Mouse (Mus musculus) CH12.LX (cell line): ENCODE data around the gene Lix1l. TPM values are rescaled to one million over a fixed set of nuclear protein-coding genes. Genes with fewer than 3 reads are reported as not detected.

Source experiments
- DNase-seq: peaks from one replicate; pipeline ENCODE4 v3.0.0-alpha.2; 2013; ENCODE audit errors: extremely low read depth
- H3K27ac ChIP-seq: 2 replicates; pipeline ENCODE4 v1.5.1; 2012; ENCODE audit warnings: low read depth, mild to moderate bottlenecking, control low read depth, moderate library complexity; ENCODE audit not compliant: insufficient read depth
- H3K27me3 ChIP-seq: replicated peaks from 2 replicates; pipeline ENCODE3; 2012; ENCODE audit warnings: inconsistent platforms
- H3K36me3 ChIP-seq, 2 experiments: replicated peaks in 1 of 2; 2 replicates each; pipeline versions ENCODE3 to v1.6.1; 2012; ENCODE audit warnings: inconsistent platforms in 1 of 2, low read length in 1 of 2, mild to moderate bottlenecking in 1 of 2, mixed read lengths in 1 of 2, moderate library complexity in 1 of 2; ENCODE audit not compliant: control insufficient read depth in 1 of 2, insufficient read depth in 1 of 2
- H3K4me1 ChIP-seq, 2 experiments: 2 replicates each; pipeline ENCODE4 v1.6.1; 2012; ENCODE audit warnings: inconsistent platforms in 1 of 2, moderate library complexity in 1 of 2; ENCODE audit not compliant: insufficient read depth in 2 of 2, control insufficient read depth in 1 of 2
- H3K4me2 ChIP-seq: 2 replicates; pipeline ENCODE4 v1.6.1; 2012; ENCODE audit warnings: low read depth, mild to moderate bottlenecking, control low read depth; ENCODE audit not compliant: poor library complexity, insufficient read depth, severe bottlenecking
- H3K4me3 ChIP-seq, 3 experiments: fragments of 150-350 bp in 1 of 3; sonication (generic) in 1 of 3; replicated peaks in 1 of 3; 2 replicates each; pipeline versions ENCODE3 to v1.5.1; 2011 to 2012; ENCODE audit warnings: low read depth in 2 of 3, low read length in 2 of 3, mild to moderate bottlenecking in 2 of 3, moderate library complexity in 2 of 3, control low read depth in 1 of 3, improper control_type of control experiment in 1 of 3, inconsistent platforms in 1 of 3, mixed read lengths in 1 of 3; ENCODE audit not compliant: poor library complexity in 1 of 3
- H3K79me2 ChIP-seq: replicated peaks from 2 replicates; pipeline ENCODE4 v1.6.1; 2012; ENCODE audit warnings: mild to moderate bottlenecking, moderate library complexity; ENCODE audit not compliant: control insufficient read depth, poor library complexity, insufficient read depth, severe bottlenecking; ENCODE audit errors: extremely low read depth
- H3K9ac ChIP-seq: 2 replicates; pipeline ENCODE4 v1.6.1; 2012; ENCODE audit warnings: low read depth, mild to moderate bottlenecking, control low read depth, moderate library complexity; ENCODE audit not compliant: insufficient read depth
- H3K9me3 ChIP-seq: replicated peaks from 2 replicates; pipeline ENCODE3; 2012; ENCODE audit warnings: low read length, inconsistent platforms, mixed read lengths
- BHLHE40 ChIP-seq: IDR thresholded peaks from 2 replicates; pipeline ENCODE4 v1.6.1; 2011; ENCODE audit warnings: mild to moderate bottlenecking, low read depth, low read length, improper control_type of control experiment
- CHD2 ChIP-seq: IDR thresholded peaks from 2 replicates; pipeline ENCODE4 v1.6.1; 2011; ENCODE audit warnings: low read length, improper control_type of control experiment
- CTCF ChIP-seq, 2 experiments: IDR thresholded peaks in 1 of 2; conservative IDR thresholded peaks in 1 of 2; 2 replicates each; pipeline ENCODE4 v1.5.1; 2011 to 2012; ENCODE audit warnings: low read depth in 2 of 2, low read length in 2 of 2, improper control_type of control experiment in 1 of 2, inconsistent platforms in 1 of 2, mild to moderate bottlenecking in 1 of 2, moderate library complexity in 1 of 2
- GABPA ChIP-seq: IDR thresholded peaks from 2 replicates; pipeline ENCODE4 v1.6.1; 2012; ENCODE audit warnings: low read depth, low read length, improper control_type of control experiment, inconsistent platforms; ENCODE audit not compliant: insufficient replicate concordance
- HCFC1 ChIP-seq: IDR thresholded peaks from 2 replicates; pipeline ENCODE4 v1.6.1; 2012; ENCODE audit warnings: low read depth, mild to moderate bottlenecking, inconsistent platforms, low read length, improper control_type of control experiment
- JUN ChIP-seq: IDR thresholded peaks from 2 replicates; pipeline ENCODE4 v1.6.1; 2011; ENCODE audit warnings: low read depth, mild to moderate bottlenecking, low read length, improper control_type of control experiment, moderate library complexity; ENCODE audit not compliant: insufficient read depth
- JUND ChIP-seq: conservative IDR thresholded peaks from 2 replicates; pipeline ENCODE4 v1.6.1; 2011; ENCODE audit warnings: low read depth, low read length, improper control_type of control experiment
- MAFK ChIP-seq: IDR thresholded peaks from 2 replicates; pipeline ENCODE4 v1.6.1; 2011; ENCODE audit warnings: low read length, improper control_type of control experiment; ENCODE audit not compliant: insufficient replicate concordance
- RAD21 ChIP-seq: IDR thresholded peaks from 2 replicates; pipeline ENCODE4 v1.6.1; 2011; ENCODE audit warnings: low read depth, mild to moderate bottlenecking, low read length, improper control_type of control experiment, moderate library complexity
- RCOR1 ChIP-seq: conservative IDR thresholded peaks from 2 replicates; pipeline ENCODE4 v1.6.1; 2012; ENCODE audit warnings: low read depth, mild to moderate bottlenecking, inconsistent platforms, low read length, improper control_type of control experiment
- UBTF ChIP-seq: IDR thresholded peaks from 2 replicates; pipeline ENCODE4 v1.6.1; 2012; ENCODE audit warnings: low read depth, mild to moderate bottlenecking, inconsistent platforms, low read length, improper control_type of control experiment, moderate library complexity
- USF2 ChIP-seq: conservative IDR thresholded peaks from 2 replicates; pipeline ENCODE4 v1.6.1; 2011; ENCODE audit warnings: low read depth, low read length, improper control_type of control experiment
- ZC3H11A ChIP-seq: IDR thresholded peaks from 2 replicates; pipeline ENCODE4 v1.6.1; 2012; ENCODE audit warnings: low read depth, mild to moderate bottlenecking, inconsistent platforms, low read length, improper control_type of control experiment
- ZKSCAN1 ChIP-seq: IDR thresholded peaks from 2 replicates; pipeline ENCODE4 v1.6.1; 2012; ENCODE audit warnings: low read depth, inconsistent platforms, low read length, improper control_type of control experiment, borderline replicate concordance
- ZMIZ1 ChIP-seq: IDR thresholded peaks from 2 replicates; pipeline ENCODE4 v1.6.1; 2012; ENCODE audit warnings: low read depth, mild to moderate bottlenecking, inconsistent platforms, low read length, improper control_type of control experiment
- dilution Hi-C: fragments of 300-500 bp; cut with MboI; formaldehyde crosslinking; loops from 2 replicates; pipeline ENCODE4 v1.14.3; 2020; ENCODE audit warnings: low sequenced_read_pairs; ENCODE audit not compliant: extremely low pct_unique_long_range_greater_than_20kb, extremely low pct_ligation_motif_present
- in situ Hi-C: fragments of 300-500 bp; cut with MboI; formaldehyde crosslinking; loops from 3 replicates; pipeline ENCODE4 v1.14.3; 2019; ENCODE audit warnings: low sequenced_read_pairs, low pct_ligation_motif_present, low pct_unique_long_range_greater_than_20kb, mixed read lengths
- polyA plus RNA-seq: library from polyadenylated mRNA; unstranded; fragments of >175 nt; gene quantifications from 2 replicates; pipeline ENCODE4 v1.2.1, GENCODE M21; 2012; ENCODE audit warnings: low read depth; ENCODE audit not compliant: insufficient read length
- total RNA-seq, 2 experiments: library from RNA; depleted of rRNA; stranded (reverse); fragments of 300-350 nt in 1 of 2; fragments of >200 nt in 1 of 2; gene quantifications; 2 replicates each; pipeline ENCODE4 v1.2.3; 2012 to 2014

The Lix1l gene
- total and polyA plus RNA-seq, 3 experiments, result 4.0 to 4.6 (median 4.5) TPM

DNA sequence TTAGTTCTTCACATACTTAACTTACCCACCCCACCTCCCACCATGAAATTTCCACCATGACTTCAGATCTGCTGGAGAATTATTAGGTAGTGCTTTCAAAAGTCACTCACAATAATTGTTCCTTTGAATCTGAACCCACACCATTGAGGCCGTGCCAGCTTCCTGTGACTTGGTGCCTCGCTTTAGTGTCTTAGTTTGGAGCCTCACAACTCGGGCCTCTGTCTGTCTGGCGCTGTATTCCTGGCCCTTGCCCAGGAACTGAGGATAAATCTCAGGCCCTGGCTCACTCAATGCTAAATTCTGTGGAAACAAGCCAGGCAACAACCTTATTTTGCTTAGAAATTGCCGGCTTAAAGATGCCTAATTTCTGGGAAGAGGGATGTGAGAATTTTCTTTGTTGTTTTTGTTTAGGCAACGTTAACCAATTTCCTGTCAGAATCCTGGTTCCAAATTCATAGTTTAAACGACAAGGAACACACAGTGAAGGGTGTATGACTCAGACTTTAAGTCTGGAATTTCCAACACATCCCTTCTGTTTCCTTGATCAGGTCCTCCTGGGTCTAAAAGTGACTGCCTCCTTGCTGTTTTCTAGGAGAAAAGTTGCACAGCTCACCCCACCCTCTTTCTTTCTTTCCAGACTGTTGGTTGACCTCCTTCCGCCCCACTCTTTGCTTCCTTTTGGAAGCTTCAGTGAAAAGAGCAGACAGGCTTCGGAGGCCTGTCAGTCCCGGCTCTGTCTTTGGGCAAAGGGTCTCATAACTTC is 1.2 kb downstream of the Lix1l start:
- H3K27me3 ChIP-seq, result no peaks in the 10 kb centered on the region
- H3K4me1 ChIP-seq, result peaks cover 4 to 20% of the 10 kb centered on the region in 2 experiments; a peak in 2 of 4 replicates
- H3K79me2 ChIP-seq, result no peaks in the 10 kb centered on the region
- H3K9me3 ChIP-seq, result peaks cover 14% of the 10 kb centered on the region
- H3K36me3 ChIP-seq, result peaks cover 0 to 19% of the 10 kb centered on the region in 2 experiments
- H3K4me3 ChIP-seq, result peak overlapping the region in 1 of 3 experiments; percentile 61
- DNase-seq, result no peak
- TF ChIP-seq USF2, result no peak
- TF ChIP-seq ZMIZ1, result no peak
- TF ChIP-seq RCOR1, result no peak
- no peak for TF ChIP-seq JUN
- no peak for TF ChIP-seq JUND
- no peak for TF ChIP-seq UBTF
- TF ChIP-seq BHLHE40, result no peak
- no peak for TF ChIP-seq RAD21
- no peak for TF ChIP-seq MAFK
- no peak for TF ChIP-seq CHD2
- TF ChIP-seq ZC3H11A, result no peak
- TF ChIP-seq HCFC1, result no peak
- no peak for TF ChIP-seq CTCF (conservative IDR thresholded peaks at IDR 0.05 in 1 of 2, IDR thresholded peaks at IDR 0.05 in 1 of 2; ENCODE audit: low read depth in 2 of 2, low read length in 2 of 2)
- no peak for TF ChIP-seq ZKSCAN1
- TF ChIP-seq, all 38 proteins: peak for 0
- Histone ChIP-seq H3K4me2 (peak overlapping the region; percentile 83), H3K9ac (peak overlapping the region; percentile 71), H3K27ac (no peak overlapping the region)
- dilution Hi-C loops (no loop called here), in situ Hi-C loops (no loop called here)

DNA sequence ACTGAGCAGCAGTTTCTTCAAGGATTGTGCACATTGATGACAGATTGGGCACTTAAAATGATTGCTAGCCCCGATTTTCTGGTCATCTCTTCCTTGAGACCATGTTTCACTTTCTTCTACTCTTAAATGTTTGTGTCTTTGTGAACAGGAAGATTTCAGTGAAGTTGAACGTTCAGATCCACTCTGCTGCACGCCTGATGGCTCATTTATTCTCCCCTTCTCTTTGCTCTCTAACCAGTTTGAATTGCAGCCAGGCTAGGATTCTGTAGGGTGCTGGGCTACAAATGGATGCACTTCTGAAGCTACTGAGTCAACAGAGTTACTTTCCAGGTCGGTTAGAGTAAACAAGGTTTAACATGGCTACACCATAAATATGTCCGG is 1.7 kb downstream of the Lix1l start:
- Histone ChIP-seq H3K27ac (no peak overlapping the region), H3K36me3 (peaks cover 0 to 16% of the 10 kb centered on the region in 2 experiments), H3K27me3 (no peaks in the 10 kb centered on the region), H3K9ac (no peak overlapping the region), H3K79me2 (no peaks in the 10 kb centered on the region), H3K4me1 (peaks cover 4 to 20% of the 10 kb centered on the region in 2 experiments; a peak in 2 of 4 replicates), H3K4me3 (no peak overlapping the region), H3K9me3 (peaks cover 8% of the 10 kb centered on the region), H3K4me2 (no peak overlapping the region)
- dilution Hi-C loops, result no loop called here
- in situ Hi-C loops, result no loop called here
- DNase-seq, result no peak
- TF ChIP-seq GABPA, result no peak
